Mouse (Mus musculus) lung, postnatal 36 days (tissue): ENCODE data around the gene Rho.

Experiments
- DNase-seq: peaks from one replicate; pipeline ENCODE4 v3.0.0; 2022; ENCODE audit warnings: mixed read lengths

Gene Rho

DNA sequence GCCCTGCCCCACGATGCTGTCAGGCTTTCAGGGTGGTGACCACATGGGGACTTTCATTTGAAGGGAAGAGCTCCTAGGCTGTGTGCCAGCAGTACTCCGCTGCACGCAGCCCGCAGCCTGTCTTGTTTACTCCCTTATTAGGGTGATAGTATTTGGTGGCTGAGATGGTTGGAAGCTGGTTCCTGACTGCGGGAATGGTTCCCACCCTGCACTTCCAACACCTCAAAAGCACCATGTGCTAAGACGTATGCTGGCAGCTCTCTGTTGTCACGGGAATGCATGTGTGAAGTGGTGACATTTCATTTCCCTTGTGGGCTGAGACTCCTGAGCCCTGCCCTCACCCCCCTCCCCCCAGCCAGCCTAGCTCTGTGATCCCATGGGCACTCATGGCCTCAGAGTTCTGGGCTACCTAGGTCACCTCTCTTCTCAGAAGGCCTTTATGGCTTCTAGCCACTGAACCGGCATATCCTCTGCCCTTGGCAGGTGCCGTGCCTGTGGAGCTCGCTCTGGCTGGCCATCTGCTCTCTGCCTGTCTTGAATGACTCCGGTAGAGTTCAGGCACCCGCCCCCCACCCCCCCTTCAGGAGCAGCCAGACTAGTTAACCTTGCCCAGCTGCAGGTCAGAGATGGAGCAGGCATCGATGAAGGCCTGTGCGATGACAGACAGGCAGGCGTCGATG is 25.5 kb downstream of the Rho start:
- peak; percentile 85 for DNase-seq

DNA sequence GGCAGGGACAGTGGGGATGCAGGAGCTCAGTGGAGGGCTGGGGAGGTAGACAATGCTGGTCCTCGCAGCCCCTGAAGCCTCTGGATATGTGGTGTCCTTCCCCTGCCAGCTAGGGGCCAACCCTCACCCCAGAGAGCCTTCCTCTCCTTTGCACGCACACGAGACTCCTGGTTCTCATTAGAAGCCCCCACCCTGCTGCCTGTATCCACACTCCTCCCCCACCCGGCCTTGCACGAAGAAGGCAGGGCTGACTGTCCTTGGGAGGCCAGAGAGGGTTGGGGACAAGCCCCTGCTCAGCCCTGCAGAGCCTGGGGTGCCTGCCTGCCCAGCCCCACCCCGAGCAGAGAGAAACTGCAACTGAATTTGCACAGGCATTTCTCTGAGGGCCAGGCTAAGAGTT is 26.1 kb downstream of the Rho start:
- no peak for DNase-seq

DNA sequence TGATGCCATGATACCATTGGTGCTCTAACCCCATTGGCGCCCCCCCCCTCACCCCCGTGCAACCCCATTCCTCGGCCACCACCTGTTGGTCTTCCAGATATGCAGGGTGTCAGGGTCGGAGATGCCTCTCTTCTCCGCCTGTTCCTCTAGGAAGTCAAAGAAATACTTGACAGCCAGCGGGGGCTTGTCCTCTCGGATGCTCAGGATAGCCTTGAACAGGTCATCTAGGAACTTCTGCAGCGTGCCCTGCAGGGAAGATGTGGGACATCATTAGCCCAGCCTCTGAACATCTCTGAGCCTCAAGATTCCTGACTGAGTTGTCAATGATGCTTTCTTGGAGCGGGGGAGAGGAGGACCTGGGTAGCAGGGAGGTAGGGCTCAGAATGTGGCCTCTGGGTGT is 26.9 kb downstream of the Rho start:
- no peak for DNase-seq

DNA sequence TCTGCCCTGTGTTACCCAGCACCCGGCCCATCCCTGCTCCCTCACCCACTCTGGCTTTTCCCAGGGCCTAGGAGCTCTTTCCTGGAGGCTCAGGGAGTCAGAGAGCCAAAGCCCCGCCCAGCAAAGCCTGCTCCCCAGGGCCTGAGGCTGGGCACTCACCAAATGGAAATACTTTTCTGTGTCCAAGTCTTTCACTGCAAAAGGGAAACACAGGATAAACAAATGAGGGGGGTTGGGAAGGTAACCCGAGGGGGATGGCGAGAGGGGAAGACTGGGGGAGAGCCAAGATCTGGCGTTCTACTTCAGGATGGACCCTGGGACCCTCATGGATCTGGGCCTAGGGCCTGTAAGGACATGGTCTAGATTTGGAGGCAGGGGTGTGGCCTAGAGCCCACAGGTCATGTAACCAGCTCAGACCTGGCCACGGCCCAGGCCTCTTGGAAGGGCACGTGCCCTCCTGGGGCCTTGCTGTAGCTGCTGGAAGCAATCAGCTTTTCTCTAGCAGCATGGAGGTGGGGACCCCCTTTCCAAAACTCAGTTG is 27.7 kb downstream of the Rho start:
- DNase-seq, result peak; percentile 93

DNA sequence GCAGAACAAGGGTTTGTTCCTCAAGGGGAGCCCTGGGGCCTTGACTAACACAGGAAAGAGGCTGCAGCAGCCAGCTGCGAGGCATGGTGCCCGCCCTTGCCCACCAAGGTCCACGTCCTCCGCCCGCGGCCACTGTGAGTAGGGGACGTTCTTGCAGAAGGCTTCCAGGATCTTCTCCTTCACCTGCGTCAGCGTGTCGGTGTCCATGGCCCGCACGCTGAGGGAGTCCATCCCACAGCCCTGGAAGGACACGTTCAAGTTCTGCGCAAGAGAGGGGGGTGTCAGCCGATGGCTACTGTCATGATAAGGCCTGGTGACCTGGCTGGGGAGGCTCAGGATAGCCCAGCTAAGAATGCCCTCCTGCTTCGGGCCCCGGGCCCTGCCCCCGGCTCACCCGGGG is 28.8 kb downstream of the Rho start:
- no peak for DNase-seq

DNA sequence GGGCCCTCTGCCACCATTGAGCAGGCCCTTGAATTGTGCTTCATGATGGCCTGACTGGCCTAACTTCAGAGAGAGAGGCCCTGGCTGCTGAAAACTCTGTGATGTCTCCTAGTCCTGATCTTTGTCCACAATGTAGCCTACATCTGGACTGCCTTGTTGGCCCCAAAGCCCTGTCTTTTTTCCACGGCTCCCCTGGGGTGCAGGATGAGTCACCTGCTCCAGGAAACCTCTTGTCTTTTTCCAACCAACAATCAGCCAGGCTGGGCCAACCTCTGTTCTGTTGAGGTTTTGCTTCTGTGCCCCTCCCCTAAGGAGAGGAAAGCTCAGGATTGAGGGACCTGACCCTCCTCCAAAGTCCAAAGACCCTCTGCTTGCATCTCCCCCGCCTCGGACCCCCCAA is 30.2 kb downstream of the Rho start:
- no peak for DNase-seq

DNA sequence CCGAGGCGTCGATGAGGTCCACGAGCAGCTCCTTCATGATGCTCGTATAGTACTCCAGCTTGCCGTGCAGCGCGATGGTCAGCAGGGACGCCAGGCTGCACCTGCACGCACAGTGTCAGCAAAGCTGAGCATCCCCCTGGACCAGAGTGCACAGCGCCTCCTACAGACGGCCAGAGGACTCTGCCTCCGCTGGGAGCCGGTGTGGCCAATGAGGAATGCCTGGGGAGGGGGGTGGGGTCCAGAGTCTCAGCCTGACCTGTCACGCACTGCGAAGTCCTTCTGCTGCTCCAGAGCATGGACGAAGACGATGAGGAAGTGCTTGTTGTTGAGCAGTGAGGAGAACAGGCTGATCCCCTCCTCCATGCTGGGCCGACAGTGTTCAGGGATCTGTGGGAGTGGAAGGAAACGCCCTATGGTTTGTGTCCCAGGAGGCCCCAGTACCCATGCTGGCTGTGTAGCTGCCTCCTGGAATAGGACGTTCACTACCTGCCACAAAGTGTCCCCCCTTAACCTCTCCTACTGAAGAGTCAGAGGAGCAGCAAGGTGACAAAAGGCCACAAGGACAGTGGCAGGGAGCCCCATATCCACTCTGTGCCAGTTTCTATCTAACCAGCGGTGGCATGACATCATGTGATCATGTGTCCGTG is 31.0 kb downstream of the Rho start:
- DNase-seq, result no peak

DNA sequence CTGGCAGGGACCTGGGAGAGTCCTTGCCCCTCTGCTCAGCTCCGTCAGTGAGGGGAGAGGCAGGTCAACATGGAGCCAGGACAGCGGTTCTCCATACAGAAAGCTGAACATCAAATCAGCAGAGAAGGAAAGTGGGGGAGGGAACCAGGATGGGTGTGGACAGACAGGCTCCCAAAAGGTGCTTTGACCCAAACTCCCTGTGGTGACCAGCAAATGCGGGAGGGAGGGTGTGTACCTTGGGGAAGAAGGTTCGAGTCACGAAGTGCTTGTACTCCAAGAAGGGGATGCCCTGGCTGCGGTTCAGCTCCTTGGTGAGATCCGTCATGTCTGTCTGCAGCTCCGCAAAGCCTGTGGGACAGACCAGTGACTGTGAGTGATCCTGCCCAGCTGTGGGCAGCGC is 32.1 kb downstream of the Rho start:
- DNase-seq, result no peak

DNA sequence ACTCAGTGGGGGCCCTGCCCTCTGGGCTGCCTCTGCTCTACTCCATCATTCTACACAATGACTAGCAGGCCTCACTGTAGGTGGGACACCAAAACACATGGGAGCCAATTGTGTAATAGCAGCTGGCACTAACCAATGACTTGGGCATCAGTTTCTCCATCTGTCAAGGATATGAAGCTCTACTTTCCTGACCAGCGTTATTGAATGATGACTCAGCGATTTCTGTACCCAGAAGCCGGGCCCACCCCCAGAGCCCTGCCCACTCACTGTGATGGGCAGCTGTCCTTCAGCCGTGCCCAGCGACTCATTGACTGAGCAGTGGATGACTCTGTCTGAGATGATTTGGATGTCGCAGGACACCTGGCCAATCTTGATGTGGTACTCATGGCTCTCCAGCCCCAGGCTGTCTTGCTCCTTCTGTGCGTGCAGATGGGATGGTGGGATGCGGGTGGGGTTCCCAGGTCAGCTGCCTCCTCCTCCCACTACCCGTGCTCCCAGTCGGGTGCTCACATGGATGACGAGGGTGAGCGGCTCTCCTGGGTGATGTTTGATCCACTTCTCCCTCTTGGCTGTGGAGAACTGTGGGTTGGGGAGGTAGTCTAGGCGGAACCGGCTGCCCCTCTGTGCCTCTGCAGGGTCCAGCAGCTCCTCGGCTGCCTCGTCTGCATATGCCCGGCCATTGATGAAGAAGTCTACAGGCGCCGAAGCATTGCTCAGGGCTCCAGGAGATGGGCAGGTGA is 34.8 kb downstream of the Rho start:
- no peak for DNase-seq

DNA sequence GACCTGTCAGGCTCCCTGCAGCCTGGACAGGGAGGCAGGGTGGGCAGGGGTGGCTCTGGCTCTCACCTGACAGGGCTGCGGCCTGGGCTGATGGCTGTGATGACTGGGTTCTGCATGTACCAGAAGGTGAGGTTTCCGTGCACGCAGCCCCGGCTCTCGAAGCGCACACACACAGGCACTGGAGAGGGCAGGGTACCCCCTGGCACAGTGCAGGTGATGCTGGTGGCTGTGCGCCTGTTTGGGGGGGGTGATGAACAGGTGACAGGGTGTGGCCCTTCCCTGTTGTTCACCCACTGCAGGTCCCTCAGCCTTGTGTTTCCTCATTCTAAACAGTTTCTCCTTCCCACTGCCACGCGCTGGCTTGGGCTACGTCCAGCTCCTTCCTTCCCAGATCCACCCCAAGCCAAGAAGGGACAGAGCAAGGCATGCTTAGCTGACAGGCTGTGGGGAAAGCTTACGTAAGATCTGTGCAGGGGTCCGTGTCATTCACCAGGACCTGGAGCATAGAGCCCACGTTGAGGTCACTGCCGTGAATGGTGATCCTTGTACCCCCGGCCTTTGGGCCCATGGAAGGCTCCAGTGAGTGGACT is 35.8 kb downstream of the Rho start:
- no peak for DNase-seq

DNA sequence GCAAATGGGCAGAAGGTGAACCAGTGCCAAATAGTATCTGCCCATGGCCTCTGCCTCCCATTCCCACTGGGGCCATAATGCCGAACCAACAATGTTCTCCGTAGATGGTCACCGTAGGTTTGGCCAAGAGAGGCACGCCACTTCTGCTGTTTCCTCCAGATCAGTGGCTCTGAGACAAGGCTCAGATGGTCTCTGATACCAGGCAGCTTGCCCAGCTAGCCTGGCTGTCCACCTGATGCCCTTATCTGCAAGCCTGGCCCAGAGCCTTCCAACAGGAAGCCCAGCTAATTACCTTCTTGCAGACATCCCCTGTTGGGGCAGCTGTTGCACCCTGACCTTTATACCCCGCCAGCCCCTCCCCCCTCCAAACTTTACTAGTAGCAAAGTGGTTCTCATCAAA is 36.5 kb downstream of the Rho start:
- DNase-seq, result no peak

DNA sequence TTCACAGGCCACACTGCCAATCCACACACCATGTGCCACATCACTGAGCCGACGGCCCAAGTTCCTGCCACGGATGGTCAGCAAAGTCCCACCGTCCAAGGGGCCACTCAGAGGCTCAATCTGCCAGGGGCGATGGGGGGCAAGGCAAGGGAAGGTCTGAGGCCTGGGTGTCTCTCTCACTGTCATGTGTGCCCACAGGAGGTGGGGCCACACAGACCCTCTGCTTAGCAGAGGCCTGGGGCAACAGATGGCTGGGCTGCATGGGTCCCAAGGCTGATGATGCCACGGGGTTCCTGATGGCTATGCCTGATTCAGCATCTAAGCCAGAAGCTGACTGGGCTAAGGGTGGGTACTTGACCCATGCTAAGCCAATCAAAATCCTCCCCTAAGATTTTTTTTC is 37.2 kb downstream of the Rho start:
- no peak for DNase-seq

DNA sequence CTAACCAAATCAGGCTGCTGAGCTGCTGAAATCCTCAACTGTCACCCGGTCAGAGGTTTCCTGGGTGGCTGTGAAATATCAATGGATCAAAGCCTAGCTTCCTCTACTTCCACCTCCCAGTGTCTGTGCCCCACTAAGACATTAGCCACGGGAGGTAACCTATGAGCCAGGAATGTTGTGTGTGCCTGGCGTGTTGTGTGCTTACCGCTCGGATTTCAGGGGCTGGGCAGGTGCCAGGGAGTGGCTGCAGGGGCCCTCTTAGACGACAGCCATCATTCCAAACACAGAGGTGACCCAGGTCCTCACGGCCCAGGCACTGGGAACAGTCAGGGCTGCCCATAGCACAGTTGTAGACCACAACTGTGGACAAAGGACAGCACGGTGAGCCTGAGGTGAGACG is 37.6 kb downstream of the Rho start:
- DNase-seq, result no peak

DNA sequence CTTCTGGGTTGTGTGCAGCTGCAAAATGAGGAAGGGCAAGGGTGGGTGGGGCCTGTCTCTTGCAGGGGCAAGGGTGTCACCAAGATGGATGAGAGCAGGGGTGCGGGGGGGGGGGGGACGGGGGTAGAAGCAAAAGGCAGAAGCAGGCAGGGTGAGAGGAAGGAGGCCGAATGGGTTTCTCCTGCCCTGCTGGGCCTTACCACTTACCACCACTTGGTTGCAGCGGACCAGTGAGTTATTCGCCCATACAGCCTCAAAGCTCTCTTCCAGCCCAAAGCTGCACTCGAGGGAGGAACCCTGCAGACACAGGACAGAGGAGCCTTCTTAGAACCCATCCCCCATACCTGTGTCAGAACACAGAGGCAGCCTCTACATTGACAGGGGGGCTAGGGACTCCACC is 38.4 kb downstream of the Rho start:
- DNase-seq, result no peak

DNA sequence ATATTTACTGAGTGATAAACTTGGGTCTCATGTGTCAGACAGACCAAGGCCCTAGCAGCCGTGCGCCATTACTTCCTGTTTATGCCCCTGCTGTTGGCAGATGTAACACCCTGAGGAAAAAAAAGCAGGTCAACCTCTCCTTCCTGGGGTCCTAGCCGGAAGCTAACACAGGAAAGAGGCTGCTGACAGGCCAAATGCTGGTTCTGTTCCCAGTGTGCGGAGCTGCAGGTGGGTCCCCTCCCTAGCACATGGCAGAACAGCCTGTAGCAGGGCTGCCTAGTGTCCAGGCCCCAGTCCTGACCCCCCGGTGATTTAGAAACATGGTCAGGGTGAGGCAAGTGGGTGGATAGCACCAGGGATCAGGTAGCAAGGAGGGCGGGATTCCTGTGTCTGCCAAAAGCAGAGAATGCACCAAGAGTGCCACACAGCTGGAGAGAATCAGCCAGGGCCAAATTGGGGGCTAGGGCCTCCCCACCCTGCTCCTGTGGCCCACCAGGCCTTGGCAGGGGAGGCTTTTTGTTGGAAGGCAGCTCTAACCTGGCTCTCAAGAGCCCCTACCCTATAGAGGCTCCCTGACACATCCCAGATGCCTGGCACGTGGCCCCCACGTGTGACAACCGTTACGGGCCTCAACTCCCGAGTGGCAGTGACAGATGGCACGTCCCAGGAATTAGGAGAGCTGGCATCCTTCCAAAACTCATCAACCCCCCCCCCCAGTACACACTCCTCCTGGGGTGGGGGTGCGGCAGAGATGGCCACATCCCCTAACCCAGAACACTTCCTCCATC is 39.9 kb downstream of the Rho start:
- peak; percentile 71 for DNase-seq

DNA sequence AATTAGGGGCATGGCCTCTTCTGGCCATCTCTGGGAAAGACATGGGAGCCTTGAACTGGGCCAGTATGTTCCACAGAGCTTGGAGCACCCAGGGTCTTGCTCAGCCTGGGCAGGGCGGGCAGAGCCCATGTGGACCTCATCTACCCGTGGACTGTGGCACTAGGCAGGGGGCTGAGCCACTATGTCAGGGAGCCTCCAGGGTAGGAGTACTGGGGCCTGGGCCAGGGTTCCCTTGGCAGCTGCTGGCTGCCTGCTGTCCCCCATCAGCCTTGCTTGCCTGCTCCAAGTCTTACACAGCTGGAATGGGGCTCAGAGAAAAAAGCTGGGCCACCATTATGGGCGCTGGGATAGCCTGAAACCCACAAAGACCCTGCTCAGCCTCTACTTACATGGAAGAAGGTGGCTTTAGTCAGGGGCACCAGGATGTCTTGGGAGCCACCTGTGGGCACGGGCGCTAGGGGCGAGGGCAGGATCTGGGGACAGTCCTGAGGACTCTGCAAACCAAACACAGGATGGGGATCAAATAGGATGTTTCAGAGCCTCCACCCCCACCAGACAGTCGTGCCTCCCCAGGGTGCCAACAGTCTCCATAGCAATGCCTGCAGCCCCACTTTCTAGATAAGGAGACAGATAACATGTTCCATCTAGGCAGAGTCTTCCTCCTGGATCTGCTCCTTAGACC is 40.7 kb downstream of the Rho start:
- peak; percentile 57 for DNase-seq

DNA sequence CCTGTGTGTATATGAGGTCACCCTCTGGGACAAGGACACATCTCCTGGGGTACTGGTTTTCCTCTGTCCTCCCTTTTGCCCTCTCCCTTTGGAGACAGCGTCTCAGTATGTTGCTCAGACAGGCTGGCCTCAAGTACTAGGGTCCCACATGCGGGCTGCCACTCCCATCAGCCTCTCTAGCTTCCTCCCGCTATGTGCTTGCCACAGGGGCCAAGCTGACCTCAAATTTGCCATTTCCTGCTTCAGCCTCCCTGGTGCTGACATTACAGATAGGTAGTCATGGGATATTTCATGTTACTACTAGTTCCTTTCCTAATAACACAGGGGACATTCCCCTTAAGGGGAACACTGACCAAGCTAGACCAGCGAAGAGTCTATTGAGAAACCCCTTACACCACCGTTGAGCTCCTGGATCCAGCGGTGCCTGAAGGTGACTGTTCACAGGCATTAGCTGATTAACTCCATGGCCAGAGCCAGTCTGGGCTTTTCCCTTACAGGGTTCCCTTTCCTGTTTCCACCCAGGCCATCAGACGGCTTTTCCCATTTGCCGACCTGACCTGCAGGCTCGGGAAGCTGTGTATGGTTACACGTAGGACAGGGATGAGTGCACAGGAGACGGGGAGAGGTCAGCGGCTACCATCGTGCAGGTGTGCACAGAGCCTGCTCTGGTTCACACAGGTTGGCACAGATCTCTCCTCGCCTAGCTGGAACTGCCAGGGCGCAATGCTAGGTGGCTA is 41.8 kb downstream of the Rho start:
- no peak for DNase-seq

DNA sequence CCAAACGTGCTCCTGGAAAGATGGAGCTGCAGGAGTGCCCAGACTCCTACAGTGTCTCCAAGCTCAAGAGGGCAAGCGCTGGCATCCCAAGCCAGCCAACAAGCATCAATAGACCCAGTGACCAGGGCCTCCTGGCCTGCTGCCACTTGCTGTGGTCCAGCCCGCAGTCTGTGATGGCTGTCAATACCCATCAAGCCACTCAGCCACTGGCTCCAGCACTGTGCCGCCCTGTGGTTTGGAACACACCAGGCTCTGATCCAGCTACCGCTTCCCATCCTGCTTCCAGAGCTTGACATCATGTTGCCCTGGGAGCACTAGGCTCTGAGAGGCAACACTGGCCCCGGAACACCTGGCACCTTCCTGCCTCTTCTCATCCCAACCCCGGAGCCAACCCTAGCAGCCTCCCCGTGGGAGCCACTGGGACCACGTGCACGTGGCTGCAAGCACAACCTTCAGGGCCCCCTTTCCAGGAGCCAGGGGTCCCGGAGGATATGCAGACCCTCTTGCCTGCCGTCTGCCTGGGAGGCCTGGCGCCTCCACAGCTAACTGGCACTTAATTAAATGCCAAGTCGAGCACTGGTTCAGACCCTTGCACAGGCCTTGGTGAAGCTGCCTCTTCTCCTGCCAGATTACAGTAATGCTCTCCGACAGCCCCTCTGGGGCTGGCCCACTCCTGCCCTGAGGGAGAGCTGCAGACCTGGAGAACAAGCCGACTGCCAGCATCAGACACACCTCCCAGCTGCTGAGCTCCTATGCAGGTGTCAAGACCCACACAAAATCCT is 42.5 kb downstream of the Rho start:
- no peak for DNase-seq

DNA sequence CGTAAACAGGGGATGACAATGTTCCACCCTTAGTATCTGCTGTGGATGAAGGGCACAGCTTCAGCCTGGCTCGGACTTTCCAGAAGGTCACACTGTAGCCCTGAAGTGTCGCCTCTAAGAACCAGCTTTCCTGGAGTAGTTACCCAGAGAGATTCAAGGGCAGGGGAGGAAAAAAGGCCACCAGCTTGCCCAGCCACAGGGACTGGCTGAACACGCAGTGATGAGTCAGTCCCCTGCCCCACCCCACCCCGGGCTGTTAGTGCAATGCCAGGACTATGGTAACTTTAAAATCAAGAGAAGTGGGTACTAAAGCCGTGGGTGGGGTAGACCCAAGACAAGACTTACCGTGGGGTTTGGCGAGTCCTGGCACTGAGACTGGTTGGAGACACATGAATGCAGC is 44.1 kb downstream of the Rho start:
- DNase-seq, result no peak

DNA sequence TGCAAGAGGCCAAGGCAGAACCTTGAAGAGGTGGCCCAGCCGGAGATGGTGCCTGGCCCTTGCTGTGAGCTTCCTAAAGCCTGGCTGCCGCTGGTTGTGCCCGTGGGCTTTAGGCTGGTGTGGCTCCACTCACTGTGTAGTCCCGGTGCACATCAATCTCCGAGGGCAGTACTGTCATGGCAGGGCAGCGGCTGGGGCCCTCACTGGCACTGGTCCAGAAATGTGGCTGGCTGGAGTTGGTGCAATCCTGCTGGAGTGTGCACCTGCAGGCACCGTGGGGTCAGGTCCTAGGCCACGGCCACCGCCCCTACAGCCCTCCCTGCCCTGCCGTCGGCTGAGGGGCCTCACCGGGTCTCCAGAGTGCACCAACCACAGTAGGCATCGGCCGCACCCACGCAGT is 46.3 kb downstream of the Rho start:
- no peak for DNase-seq

DNA sequence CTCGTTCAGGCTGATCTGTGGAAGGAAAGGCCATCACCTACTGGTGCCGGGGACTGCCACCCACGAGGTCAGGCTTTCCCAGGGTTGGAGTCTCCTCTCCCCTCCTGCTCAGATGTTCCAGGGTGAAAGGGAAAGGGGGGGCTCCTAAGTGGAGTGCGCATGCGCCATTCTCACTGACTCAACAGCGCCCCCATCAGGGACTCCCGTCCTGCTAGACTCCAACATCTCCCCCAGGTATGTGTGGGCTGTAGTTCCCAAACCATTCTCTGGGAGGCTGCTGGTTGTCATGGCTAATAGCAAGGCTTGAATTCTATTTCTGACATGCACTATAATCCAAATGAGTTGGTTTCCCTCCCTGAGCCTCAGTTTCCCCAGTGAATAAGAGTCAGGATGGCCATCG is 47.0 kb downstream of the Rho start:
- DNase-seq, result no peak
